Mouse (Mus musculus): ENCODE results near the gene Hist3h2a. TPM values are rescaled to one million over a fixed set of nuclear protein-coding genes. Genes with fewer than 3 reads are reported as not detected.

The Hist3h2a gene
- polyA plus RNA-seq, 1 experiment: not detected

DNA sequence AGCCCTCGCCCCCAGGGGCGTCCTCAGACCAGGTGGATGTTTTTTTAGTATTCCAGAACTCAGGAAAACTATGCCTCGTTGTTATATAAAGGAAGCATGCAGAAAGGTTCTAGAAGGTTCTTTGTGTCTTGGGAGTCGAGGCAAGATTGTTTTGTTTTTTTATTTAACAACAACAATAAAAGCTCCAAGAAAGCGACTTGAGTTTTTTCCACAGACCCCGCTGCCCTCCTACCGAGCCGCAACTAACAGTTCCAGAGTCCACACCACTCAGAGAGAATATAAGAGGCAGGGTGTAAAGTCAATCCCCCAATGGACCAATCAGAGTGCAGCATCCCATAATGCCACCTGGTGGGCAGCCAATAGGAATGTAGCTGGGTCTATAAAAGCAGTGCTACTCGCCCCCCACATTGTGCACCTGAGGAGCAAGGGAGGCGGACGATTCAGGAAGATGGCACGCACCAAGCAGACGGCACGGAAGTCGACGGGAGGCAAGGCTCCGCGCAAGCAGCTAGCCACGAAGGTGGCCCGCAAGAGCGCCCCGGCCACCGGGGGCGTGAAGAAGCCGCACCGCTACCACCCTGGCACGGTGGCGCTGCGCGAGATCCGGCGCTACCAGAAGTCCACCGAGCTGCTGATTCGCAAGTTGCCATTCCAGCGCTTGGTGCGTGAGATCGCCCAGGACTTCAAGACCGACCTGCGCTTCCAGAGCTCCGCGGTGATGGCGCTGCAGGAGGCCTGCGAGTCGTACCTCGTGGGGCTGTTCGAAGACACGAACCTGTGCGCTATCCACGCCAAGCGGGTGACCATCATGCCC, 7.1 kb downstream of the Hist3h2a start:
- WGBS: 69% methylated on average over 50 of the region's 50 CpGs
- TF ChIP-seq CTCF (IDR thresholded peaks at IDR 0.05; ENCODE audit: insufficient read depth, low read depth, low read length): no peak
- TF ChIP-seq POLR2A (IDR thresholded peaks at IDR 0.05; ENCODE audit: insufficient read depth, low read depth, low read length): no peak
- H3K27ac ChIP-seq (ENCODE audit: insufficient read depth, low read depth, low read length): no peak overlapping the region
- H3K4me1 ChIP-seq (ENCODE audit: control insufficient read depth, insufficient read depth, low read length): peaks cover 19% of the 10 kb centered on the region
- no peak overlapping the region for H3K4me3 ChIP-seq (ENCODE audit: insufficient read depth, low read depth, low read length)

DNA sequence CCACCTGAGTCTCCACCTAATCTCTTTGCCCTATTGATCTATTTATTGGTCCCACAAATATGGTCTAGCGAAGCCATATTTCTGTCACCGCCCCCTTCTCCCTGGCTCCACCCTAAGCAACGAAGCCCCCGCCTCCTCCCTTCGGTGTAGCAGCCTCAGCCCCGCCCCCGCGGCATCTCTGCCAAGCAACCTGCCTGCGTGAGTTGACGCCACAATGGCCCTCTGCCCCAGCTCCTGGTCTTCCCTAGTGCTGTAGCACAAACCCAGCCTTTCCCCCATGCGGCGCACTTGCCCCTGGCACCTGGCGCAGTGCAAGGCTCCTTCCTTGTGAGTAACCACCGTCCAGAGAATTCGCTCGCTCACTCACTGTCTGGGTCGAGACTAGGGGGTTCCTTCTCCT, 9.1 kb downstream of the Hist3h2a start:
- TF ChIP-seq CTCF (IDR thresholded peaks at IDR 0.05; ENCODE audit: insufficient read depth, low read depth, low read length) (no peak), POLR2A (IDR thresholded peaks at IDR 0.05; ENCODE audit: insufficient read depth, low read depth, low read length) (no peak)
- Histone ChIP-seq H3K4me1 (ENCODE audit: control insufficient read depth, insufficient read depth, low read length) (peaks cover 8% of the 10 kb centered on the region), H3K27ac (ENCODE audit: insufficient read depth, low read depth, low read length) (no peak overlapping the region), H3K4me3 (ENCODE audit: insufficient read depth, low read depth, low read length) (no peak overlapping the region)
- WGBS: 31% methylated on average over 17 of the region's 17 CpGs

DNA sequence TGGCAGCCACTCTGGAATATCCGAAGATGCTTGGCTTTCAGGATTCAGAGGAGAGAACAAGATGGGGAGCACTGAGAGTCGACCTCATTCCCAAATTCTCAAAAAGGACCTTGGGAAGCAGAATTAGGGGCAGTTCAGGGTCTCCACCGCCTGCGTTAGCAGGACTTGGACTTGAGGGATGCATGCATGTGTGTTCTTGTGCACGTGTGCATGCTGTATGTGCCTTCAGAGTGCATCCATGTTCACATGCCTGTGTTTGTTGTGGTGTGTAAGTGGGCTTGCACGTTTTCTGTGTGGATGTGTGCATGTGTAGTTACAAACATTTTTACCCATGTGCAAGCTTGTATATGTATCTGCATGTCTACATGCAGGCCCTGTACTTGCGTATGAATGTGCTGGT, 9.7 kb downstream of the Hist3h2a start:
- WGBS: 88% methylated on average over 7 of the region's 7 CpGs
- no peak overlapping the region for H3K4me3 ChIP-seq (ENCODE audit: insufficient read depth, low read depth, low read length)
- no peak for TF ChIP-seq CTCF (IDR thresholded peaks at IDR 0.05; ENCODE audit: insufficient read depth, low read depth, low read length)
- no peak for TF ChIP-seq POLR2A (IDR thresholded peaks at IDR 0.05; ENCODE audit: insufficient read depth, low read depth, low read length)
- H3K4me1 ChIP-seq (ENCODE audit: control insufficient read depth, insufficient read depth, low read length): peaks cover 6% of the 10 kb centered on the region
- no peak overlapping the region for H3K27ac ChIP-seq (ENCODE audit: insufficient read depth, low read depth, low read length)

DNA sequence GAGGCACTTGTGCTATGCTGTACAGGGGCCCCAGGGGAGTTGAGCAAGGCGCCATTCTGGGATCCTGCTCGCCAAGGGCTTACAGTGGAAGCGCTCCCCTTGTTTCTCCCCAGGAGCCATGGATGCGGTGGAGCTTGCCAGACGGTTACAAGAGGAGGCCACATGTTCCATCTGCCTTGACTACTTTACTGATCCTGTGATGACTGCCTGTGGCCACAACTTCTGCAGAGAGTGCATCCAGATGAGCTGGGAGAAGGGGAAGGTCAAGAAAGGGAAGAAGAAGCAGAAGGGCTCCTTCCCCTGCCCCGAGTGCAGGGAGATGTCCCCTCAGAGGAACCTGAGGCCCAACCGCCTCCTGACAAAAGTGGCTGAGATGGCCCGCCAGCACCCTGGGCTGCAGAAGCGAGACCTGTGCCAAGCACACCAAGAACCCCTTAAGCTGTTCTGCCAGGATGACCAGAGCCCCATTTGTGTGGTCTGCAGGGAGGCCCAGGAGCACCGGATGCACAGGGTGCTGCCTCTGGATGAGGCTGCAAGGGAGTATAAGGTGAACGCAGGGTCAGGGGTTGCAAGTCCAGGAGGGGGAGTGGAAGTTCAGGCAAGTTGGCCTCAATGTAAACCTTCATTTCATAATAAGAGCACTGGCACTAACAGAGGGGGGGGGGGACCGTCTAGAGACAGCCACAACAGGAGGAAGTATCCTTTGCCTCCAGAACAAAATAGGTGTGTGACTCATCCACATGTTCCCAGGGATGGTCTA, 10.7 kb downstream of the Hist3h2a start:
- no peak overlapping the region for H3K27ac ChIP-seq (ENCODE audit: insufficient read depth, low read depth, low read length)
- TF ChIP-seq POLR2A (IDR thresholded peaks at IDR 0.05; ENCODE audit: insufficient read depth, low read depth, low read length) (no peak), CTCF (IDR thresholded peaks at IDR 0.05; ENCODE audit: insufficient read depth, low read depth, low read length) (no peak)
- no peak overlapping the region for H3K4me3 ChIP-seq (ENCODE audit: insufficient read depth, low read depth, low read length)
- peaks cover 4% of the 10 kb centered on the region for H3K4me1 ChIP-seq (ENCODE audit: control insufficient read depth, insufficient read depth, low read length)
- WGBS: 60% methylated on average over 12 of the region's 12 CpGs

DNA sequence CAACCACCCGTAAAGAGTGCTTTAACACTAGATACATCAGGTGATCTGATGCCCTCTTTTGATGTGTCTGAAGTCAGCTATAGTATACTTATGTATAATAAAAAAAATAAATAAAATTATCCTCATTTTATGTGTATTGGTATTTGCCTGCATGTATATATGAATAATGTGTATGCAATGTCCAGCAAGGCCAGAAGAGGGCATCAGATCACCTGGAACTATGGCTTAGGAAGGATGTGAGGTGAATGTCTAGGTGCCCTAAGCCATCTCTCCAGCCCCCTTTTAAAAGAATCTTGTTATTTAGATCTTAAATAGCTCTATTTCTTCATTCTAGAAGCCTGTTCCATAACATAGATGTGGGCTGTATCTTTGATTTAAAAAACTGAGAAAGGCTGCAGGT, 12.9 kb downstream of the Hist3h2a start:
- peaks cover 8% of the 10 kb centered on the region for H3K4me1 ChIP-seq (ENCODE audit: control insufficient read depth, insufficient read depth, low read length)
- H3K27ac ChIP-seq (ENCODE audit: insufficient read depth, low read depth, low read length): no peak overlapping the region
- no peak overlapping the region for H3K4me3 ChIP-seq (ENCODE audit: insufficient read depth, low read depth, low read length)
- TF ChIP-seq POLR2A (IDR thresholded peaks at IDR 0.05; ENCODE audit: insufficient read depth, low read depth, low read length): no peak
- no peak for TF ChIP-seq CTCF (IDR thresholded peaks at IDR 0.05; ENCODE audit: insufficient read depth, low read depth, low read length)
- 94% methylated on average over 1 of the region's 1 CpGs for WGBS

DNA sequence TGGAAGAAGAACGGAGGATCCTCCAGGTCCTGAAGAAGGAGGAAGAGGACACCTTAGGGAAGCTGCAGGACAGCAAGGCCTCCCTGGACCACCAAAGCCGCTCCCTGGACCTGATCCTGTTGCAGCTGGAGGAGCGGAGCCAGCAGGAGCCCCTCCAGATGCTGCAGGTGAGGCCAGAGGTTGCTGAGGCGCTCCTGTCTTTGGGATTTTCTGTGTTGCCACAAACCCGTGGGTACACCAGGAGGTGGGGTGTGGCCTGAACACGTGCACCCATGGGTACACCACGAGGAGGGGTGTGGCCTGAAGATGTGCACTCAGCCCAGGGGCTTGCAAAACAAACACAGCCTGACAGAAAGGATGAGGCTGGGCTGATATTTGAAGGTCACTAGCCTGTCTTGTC, 14.1 kb downstream of the Hist3h2a start:
- TF ChIP-seq CTCF (IDR thresholded peaks at IDR 0.05; ENCODE audit: insufficient read depth, low read depth, low read length) (no peak), POLR2A (IDR thresholded peaks at IDR 0.05; ENCODE audit: insufficient read depth, low read depth, low read length) (no peak)
- H3K4me3 ChIP-seq (ENCODE audit: insufficient read depth, low read depth, low read length): no peak overlapping the region
- no peak overlapping the region for H3K27ac ChIP-seq (ENCODE audit: insufficient read depth, low read depth, low read length)
- H3K4me1 ChIP-seq (ENCODE audit: control insufficient read depth, insufficient read depth, low read length): peaks cover 7% of the 10 kb centered on the region
- WGBS: 81% methylated on average over 7 of the region's 7 CpGs

DNA sequence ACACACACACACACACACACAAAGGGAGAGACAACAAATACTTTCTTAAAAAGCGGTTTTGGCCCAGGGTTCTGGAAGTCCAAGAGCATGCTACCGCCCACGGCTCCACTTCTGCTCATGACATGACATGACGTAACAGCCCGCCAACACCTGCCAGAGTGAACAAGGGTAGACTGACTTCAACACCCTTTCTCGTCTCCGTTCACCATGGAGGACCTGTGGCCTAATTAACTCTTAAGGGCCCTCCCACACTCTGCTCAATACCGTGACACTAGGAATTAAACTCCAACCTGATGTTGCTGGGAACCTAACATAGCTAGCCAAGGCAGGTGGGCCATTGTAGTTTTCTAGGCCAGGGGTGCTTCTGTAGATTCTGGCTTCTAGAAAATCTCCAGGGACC, 14.5 kb downstream of the Hist3h2a start:
- Histone ChIP-seq H3K4me3 (ENCODE audit: insufficient read depth, low read depth, low read length) (no peak overlapping the region), H3K27ac (ENCODE audit: insufficient read depth, low read depth, low read length) (no peak overlapping the region), H3K4me1 (ENCODE audit: control insufficient read depth, insufficient read depth, low read length) (0 out of 2 replicates have a peak, but pooled peaks cover 4% of the 10 kb centered on the region)
- 76% methylated on average over 8 of the region's 8 CpGs for WGBS
- TF ChIP-seq CTCF (IDR thresholded peaks at IDR 0.05; ENCODE audit: insufficient read depth, low read depth, low read length) (no peak), POLR2A (IDR thresholded peaks at IDR 0.05; ENCODE audit: insufficient read depth, low read depth, low read length) (no peak)

DNA sequence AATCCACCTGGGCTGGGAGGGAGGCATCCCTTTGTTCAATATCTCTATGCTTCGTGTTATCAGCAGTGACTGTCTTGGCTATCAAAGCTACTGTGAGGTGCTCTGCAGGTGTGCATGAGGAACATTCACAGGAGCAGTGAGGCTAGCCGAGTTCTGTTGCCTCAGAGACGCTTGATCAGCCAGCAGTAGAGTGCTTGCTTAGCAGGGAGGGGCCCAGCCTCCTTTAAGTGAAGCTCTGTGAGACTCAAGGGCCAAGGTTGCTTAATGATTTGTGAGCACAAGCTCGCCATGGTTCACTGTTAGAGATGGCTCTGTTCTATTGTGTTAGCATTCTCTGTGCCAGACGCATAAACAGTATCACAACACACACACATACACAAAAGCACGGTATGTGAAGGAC, 15.2 kb downstream of the Hist3h2a start:
- 70% methylated on average over 6 of the region's 6 CpGs for WGBS
- 0 out of 2 replicates have a peak, but pooled peaks cover 4% of the 10 kb centered on the region for H3K4me1 ChIP-seq (ENCODE audit: control insufficient read depth, insufficient read depth, low read length)
- TF ChIP-seq POLR2A (IDR thresholded peaks at IDR 0.05; ENCODE audit: insufficient read depth, low read depth, low read length) (no peak), CTCF (IDR thresholded peaks at IDR 0.05; ENCODE audit: insufficient read depth, low read depth, low read length) (no peak)
- H3K27ac ChIP-seq (ENCODE audit: insufficient read depth, low read depth, low read length): no peak overlapping the region
- H3K4me3 ChIP-seq (ENCODE audit: insufficient read depth, low read depth, low read length): no peak overlapping the region

Measured in olfactory bulb, adult 2 months (tissue).